Mouse (Mus musculus) c-Kit-positive CD71-negative TER-119-negative erythroid progenitor cells, embryonic 14.5 days (primary cell): ENCODE data around the gene Cilp2.

Experiments used
- DNase-seq: peaks from one replicate; pipeline ENCODE4 v3.0.0-alpha.2; 2013; ENCODE audit warnings: low read depth

Gene Cilp2

DNA sequence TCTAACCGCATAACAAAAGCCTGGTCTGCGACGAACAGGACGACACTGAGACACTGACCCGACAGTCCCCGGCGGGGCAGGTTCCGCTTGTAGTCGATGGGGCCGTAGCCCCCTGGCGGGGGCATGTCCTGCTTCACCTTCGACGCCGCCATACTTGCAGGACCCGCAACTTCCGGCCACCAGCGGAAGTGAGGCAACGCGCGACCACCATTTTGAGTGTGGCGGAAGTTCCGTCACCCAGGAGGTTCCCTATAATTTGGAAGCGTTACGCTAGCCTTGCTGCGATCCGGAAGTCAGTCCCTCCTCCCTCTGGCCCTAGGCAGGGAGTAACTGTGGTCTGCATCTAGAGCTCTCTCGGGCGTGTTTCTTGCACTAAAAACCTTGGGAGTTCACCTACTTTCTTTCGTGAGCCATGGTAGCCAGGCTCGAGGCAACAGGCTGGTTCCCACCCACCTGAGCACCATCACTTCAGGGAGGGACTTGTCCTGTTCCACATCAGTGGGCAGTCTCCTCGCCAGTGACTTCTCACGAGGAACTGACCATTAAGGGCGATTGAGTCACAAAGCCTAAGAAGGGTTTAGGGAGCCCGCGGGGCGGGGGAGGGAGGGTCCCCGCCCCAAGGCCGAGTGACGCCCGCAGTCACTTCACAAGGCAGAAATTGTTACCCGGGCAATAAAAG, 14.1 kb upstream of the Cilp2 start:
- DNase-seq: peak; percentile 95

DNA sequence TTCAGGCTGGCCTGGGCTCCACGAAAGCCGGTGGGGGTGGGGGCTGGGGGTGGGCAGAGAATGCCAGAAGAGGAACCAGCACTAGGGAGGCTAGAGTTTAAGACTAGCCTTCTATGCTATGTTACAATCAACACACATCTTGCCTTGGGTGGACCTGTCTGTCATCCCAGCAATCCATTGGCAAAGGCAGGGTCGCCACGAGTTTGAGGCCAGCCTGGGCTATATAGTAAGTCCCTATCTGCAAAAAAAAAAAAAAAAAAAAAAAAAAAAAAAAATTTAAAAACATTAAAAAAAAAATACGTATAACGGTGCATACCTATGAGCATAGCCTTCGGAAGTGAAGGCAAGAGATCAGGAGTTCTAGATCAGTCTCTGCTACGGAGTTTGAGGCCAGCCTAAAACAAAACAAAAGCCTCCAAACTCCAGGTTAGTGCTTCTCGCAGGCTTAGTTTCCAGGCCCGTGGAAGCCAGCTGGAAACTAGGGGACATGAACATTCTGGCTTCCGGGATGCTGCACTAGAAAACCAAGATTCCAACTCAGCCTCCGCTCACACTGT, 13.5 kb upstream of the Cilp2 start:
- DNase-seq: no peak

GRCm38 (mm10) chr8:69899876-69900275, 12.4 kb upstream of the Cilp2 start:
- DNase-seq: no peak

DNA sequence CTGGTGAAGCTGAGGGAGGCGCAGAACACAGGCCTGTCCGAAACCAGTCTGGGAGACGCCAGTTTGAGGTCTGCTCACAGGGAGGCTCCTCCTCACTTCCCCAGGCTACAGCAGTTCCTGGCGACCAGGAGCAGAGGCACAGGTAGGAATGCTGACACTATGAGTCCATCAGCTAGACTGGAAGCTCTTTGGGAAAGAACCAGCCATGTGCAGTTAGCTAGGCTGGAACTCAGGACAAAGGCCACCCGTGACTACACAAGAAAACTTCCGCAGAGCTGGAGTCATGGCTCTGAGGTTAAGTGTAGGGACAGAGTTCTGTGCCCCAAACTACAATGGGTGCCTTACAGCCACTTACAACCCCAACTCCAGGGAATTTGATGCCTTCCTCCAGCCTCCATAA, 10.4 kb upstream of the Cilp2 start:
- no peak for DNase-seq

- DNase-seq: no peak
Observed at GRCm38 (mm10) chr8:69895772-69896451, 8.4 kb upstream of the Cilp2 start.

- DNase-seq: no peak
Observed at GRCm38 (mm10) chr8:69894836-69895332, 7.4 kb upstream of the Cilp2 start.

GRCm38 (mm10) chr8:69893863-69894262, 6.4 kb upstream of the Cilp2 start:
- peak; percentile 53 for DNase-seq

DNA sequence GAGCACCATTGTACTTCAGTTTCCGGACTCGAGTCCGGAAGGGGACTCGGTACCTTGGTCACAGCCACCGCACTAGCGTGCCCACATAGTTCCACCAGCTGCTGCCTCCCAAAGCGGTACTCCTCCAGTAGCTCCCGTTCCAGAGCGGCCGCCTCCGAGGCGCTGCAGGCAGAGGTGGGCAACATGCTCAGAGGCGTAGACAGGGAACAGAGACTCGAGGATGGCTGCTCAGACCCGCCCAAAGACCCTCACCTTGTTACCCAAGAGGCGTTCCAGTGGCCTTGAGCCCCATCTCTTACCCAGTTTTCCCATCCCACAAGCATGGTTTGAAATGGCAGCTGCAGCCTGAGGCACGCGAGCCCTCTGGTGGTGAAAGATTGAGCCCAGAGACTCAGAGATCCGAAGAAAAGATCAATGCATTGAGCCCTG, 3.3 kb upstream of the Cilp2 start:
- peak; percentile 35 for DNase-seq

GRCm38 (mm10) chr8:69888902-69889301, 1.4 kb upstream of the Cilp2 start:
- DNase-seq: no peak

GRCm38 (mm10) chr8:69888244-69888866, 868 bp upstream of the Cilp2 start:
- DNase-seq: no peak

- no peak for DNase-seq
Observed at GRCm38 (mm10) chr8:69884141-69884540, 3.3 kb downstream of the Cilp2 start.

GRCm38 (mm10) chr8:69882833-69883600, 4.5 kb downstream of the Cilp2 start:
- DNase-seq: no peak

DNA sequence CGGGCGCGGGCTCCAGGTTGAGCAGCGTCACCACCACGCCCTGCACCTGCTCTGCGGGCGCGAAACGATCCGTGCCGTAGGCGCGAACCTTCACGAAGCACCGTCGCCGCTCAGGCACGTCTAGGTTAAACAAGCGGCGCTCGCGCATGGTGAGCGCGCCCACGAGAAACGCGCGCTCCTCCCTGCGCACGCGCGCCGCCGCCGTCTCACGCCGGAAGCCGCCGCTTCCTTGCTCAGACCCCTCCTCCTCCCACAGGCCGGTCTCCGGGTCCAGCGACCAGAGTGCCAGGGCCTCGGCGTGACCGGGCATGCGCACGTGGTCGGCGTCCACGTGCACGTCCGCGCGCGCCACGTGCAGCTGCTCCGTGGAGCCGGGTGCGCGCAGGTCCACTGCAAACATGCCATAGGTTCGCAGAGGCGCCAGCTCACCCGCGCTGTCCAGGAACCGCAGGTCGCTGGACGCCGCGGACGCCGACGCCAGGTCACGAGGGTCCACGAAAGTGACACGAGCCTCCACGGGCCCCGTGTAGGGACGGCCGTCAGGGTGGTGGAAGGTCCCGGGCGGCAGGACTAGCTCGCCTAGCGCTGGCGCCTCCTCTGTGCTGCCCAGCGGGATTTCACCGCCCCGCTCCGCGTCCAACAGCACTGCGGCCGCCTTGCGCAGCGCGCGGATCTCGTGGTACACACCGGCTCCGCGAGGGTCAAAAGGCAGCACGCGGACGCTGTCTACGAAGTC, 5.3 kb downstream of the Cilp2 start:
- no peak for DNase-seq

GRCm38 (mm10) chr8:69881261-69881865, 6.1 kb downstream of the Cilp2 start:
- DNase-seq: no peak

GRCm38 (mm10) chr8:69880841-69881240, 6.6 kb downstream of the Cilp2 start:
- no peak for DNase-seq

DNA sequence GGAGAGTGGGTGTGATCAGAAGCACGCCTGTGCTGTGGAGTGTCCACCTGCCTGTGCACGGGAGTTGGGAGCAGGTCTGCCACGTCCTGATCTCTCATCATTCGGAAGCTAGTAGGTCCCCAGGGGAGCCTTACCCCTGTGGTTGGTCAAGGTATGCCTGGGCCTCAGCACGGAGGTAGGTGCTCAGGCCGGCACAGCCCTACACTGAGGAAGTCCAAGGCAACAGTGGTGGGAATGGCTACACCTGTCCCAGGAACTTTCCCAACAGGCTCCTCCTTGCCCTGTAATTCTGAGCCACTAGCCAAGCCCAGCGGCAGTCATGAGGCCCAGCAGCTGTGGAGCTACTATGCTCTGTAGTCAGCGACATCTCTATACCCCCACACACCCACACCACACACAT, 7.8 kb downstream of the Cilp2 start:
- DNase-seq: no peak

DNA sequence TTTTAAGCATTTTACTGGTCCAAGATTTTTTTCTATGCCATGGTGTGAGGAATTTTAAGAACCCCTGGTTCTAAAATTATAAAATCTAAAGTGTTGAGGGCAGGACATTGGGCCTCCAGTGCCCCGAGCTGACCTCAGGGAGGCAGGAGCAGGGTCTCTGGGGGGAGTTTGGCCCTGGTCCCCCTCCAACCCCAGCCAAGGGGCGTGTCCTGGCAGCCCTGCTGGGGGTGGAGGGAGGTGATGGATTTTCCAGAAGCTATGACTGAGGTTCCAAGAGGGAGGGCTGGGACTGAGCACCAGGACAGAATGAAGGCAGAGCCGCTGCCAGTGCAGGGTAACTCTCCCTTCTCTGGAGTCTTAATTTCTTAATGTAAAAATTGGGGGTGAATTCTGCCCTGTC, 9.5 kb downstream of the Cilp2 start:
- no peak for DNase-seq

- no peak for DNase-seq
Observed at GRCm38 (mm10) chr8:69877396-69877795, 10.1 kb downstream of the Cilp2 start.

DNA sequence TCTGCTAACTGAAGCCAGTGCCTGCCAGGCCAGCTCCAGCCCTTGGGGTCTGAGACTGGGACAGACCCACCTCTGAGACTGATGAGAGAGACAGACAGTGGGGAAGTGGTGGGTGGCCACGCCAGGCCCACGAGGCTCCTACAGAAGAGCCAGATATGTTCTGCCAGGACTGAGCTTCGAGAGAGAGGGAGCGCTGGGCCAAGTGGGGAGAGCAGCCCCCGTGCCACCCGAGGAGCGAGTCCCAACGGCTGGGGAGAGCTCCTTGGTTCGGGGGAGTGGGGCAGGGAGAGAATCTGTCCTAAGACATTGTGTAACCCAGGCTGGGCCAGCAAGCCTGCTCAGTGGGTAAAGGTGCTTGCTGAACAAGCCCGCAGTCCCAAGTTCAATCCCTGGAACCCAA, 10.5 kb downstream of the Cilp2 start:
- DNase-seq: no peak

DNA sequence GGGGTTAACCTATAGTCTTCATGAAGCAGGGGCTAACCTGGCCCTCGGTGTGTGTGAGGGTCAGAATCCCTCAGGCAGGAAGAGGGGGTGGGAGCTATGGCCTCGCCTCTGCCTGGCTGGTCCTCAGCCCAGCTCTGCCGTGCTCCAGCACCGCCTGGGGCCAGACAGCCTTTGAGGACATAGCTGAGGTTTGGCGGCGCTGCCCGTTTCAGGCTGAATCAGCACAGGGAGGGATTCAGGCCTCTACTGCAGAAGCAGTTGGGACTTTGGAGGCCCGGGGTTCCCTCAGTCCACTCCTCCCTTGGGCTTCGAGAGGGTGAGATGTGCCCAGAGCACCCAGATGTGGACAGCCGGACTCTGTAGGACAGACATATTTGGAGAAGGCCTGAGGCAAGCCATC, 11.4 kb downstream of the Cilp2 start:
- no peak for DNase-seq

- no peak for DNase-seq
Observed at GRCm38 (mm10) chr8:69874654-69875053, 12.8 kb downstream of the Cilp2 start.
